Mouse (Mus musculus): ENCODE results near the gene Pax1.

DNA sequence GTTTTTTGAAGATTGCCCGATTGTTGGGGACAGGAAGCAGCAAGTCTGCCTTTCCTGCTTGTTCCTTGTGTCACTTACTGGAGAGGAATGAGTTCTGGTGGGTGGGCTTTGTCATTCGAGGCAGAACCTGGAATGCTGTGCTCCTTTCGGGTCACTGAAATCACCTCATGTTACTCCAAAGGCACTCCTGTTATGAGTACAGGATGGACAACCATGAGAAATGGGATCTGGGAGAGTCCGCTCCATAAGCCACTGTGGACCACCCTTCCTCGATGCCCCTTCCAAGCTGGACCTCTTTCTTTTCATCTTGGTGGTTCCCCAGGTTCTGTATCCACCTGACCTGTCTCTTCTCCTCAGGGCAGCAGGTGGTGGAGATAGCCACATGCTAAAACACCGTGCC lies 2.5 kb downstream of the Pax1 start:
- TF ChIP-seq GATA1 (IDR thresholded peaks at IDR 0.05; ENCODE audit: low read length) = no peak
- TF ChIP-seq TAL1 (IDR thresholded peaks at IDR 0.05; ENCODE audit: low read length) = no peak

Measured in erythroblast, embryonic 14.5 days (primary cell).